Mouse (Mus musculus): ENCODE data around the gene Ppp1r12a.

DNA sequence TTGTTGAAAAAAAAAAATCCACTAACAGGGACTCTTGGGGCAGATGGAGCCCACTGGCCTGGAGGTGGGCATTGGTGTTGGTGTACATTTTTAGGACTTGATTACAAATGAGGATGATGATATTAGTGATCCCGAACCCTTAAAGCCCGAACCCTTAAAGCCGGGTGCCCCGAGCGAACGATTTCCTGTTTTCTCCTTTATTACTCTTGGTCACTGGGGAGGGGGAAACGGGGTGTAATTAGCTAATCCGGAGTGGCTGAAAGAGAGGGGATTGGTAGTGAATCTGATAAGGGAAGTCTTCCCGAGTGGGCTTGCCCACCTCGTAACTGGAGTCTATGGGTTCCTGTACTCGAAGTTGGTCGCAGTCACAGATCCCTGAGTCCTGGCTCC, 1.0 kb downstream of the Ppp1r12a start:
- TF ChIP-seq CTCF (IDR thresholded peaks at IDR 0.05; ENCODE audit: control insufficient read depth, insufficient read depth, insufficient read length) (no peak), CEBPB (IDR thresholded peaks at IDR 0.05; ENCODE audit: low read depth) (no peak)
